Mouse (Mus musculus): ENCODE measurements around the gene AL732309.1. TPM values are rescaled to one million over a fixed set of nuclear protein-coding genes. Genes with fewer than 3 reads are reported as not detected.

The AL732309.1 gene
- polyA plus RNA-seq, 1 experiment from 2014 or later = 6.8 TPM

- Histone ChIP-seq H3K4me3 (peak overlapping the region; percentile 69), H3K27me3 (no peaks in the 10 kb centered on the region), H3K9me3 (no peaks in the 10 kb centered on the region), H3K4me2 (replicated peaks) (peak overlapping the region; percentile 81), H3K9ac (replicated peaks) (peak overlapping the region; percentile 69), H3K36me3 (peaks cover 4% of the 10 kb centered on the region; the same call in 1 of the 2 replicates), H3K4me1 (peaks cover 24% of the 10 kb centered on the region), H3K27ac (replicated peaks) (peak overlapping the region; percentile 90)
- WGBS = 3% methylated on average over 52 of the region's 53 CpGs
- no peak for ATAC-seq (replicated peaks)
These were observed 22.8 kb downstream of the AL732309.1 start for GRCm38 (mm10) chr2:25223681-25224491.

GRCm38 (mm10) chr2:25221331-25221772 lies 25.3 kb downstream of the AL732309.1 start:
- H3K4me1 ChIP-seq = peaks cover 17% of the 10 kb centered on the region
- H3K9ac ChIP-seq (replicated peaks) = no peak overlapping the region
- H3K9me3 ChIP-seq = no peaks in the 10 kb centered on the region
- ATAC-seq (replicated peaks) = no peak
- H3K4me2 ChIP-seq (replicated peaks) = no peak overlapping the region
- no peak overlapping the region for H3K27ac ChIP-seq (replicated peaks)
- H3K4me3 ChIP-seq = no peak overlapping the region
- no peaks in the 10 kb centered on the region for H3K27me3 ChIP-seq
- WGBS = 78% methylated on average over 5 of the region's 5 CpGs
- H3K36me3 ChIP-seq = peaks cover 4% of the 10 kb centered on the region; the same call in 1 of the 2 replicates

DNA sequence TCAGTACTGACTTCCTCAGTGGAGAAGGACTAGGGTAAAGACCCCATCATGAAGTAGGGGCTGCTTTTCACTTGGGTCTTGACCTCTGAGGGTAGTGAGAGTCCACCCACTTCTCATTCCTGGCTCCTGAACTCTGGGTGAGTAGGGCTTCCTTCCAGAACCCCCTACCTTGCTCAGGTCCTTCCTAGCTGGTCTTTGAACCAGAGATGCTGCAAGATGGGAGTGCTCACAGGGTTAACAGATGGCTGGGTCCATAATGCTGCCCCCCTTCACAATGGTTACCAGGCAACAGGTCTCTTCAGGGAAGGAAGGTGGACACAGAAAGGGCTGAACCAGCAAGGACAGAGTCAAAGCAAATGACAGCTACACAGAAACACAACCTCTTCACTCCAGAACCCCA lies 28.2 kb downstream of the AL732309.1 start, which contains the start of gene Fam166a:
Gene Fam166a (plus strand): TSS at position 301 of the 400 bp plus-strand sequence.
- Histone ChIP-seq H3K4me3 (no peak within 1 kb of the TSS), H3K9me3 (no peaks in the 10 kb centered on the region), H3K9ac (replicated peaks) (no peak within 1 kb of the TSS), H3K4me1 (peaks cover 4% of the 10 kb centered on the region), H3K27me3 (no peaks in the 10 kb centered on the region), H3K36me3 (peaks cover 4% of the 10 kb centered on the region; the same call in 1 of the 2 replicates), H3K4me2 (replicated peaks) (no peak within 1 kb of the TSS), H3K27ac (replicated peaks) (no peak within 1 kb of the TSS)
- no peak for ATAC-seq (replicated peaks)

DNA sequence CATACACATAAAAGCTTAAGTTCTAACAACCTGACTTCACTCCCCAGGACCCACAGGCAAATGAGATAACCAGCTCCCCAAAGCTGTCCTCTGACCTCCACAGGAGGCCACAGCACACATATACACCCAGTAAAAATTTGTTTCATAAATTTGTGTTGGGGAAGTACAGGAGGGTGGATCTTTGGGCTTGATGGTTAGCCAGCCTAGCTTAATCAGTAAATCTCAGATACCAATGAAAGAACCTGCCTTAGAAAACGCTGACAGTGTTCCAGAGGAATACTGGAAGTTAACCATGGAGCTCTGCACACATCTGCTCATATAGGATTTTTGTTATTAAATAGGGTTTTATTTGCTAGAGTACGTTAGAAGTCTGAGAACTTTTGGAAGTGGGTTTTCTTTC lies 29.0 kb downstream of the AL732309.1 start:
- Histone ChIP-seq H3K9ac (replicated peaks) (no peak overlapping the region), H3K27me3 (no peaks in the 10 kb centered on the region), H3K27ac (replicated peaks) (no peak overlapping the region), H3K36me3 (peaks cover 4% of the 10 kb centered on the region; the same call in 1 of the 2 replicates), H3K4me1 (no peaks in the 10 kb centered on the region), H3K4me2 (replicated peaks) (no peak overlapping the region), H3K9me3 (no peaks in the 10 kb centered on the region), H3K4me3 (no peak overlapping the region)
- no peak for ATAC-seq (replicated peaks)
- 65% methylated on average over 2 of the region's 2 CpGs for WGBS

DNA sequence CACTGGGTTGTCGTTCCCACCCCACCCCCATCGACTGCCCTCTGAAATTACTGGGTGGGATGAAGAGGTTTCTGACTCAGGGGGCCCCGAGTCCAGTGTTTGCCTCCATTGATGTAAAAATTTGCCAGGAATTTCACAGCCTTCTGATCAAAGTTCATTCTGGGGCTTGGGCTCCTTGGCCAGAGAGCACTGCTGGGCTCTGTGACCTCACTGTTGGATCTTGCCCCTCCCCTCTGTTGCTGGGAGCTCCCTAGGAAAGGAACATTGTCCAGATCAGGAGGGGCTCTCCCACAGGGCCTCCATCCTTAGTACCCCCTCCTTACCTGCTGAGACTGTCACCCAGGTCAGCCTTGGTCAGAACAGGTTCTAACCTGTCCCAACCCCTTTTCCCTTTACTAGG lies 32.2 kb downstream of the AL732309.1 start, which contains the start of gene Stpg3:
Gene Stpg3 (minus strand): TSS at position 194 of the 400 bp plus-strand sequence.
- Histone ChIP-seq H3K4me3 (no peak within 1 kb of the TSS), H3K4me1 (peaks cover 15% of the 10 kb centered on the region), H3K36me3 (no peaks in the 10 kb centered on the region), H3K4me2 (replicated peaks) (no peak within 1 kb of the TSS), H3K27ac (replicated peaks) (no peak within 1 kb of the TSS), H3K27me3 (no peaks in the 10 kb centered on the region), H3K9me3 (no peaks in the 10 kb centered on the region), H3K9ac (replicated peaks) (no peak within 1 kb of the TSS)
- 64% methylated on average over 3 of the region's 3 CpGs for WGBS
- no peak for ATAC-seq (replicated peaks)

- 70% methylated on average over 23 of the region's 23 CpGs for WGBS
- Histone ChIP-seq H3K4me3 (no peak overlapping the region), H3K9me3 (no peaks in the 10 kb centered on the region), H3K4me1 (peaks cover 25% of the 10 kb centered on the region), H3K4me2 (replicated peaks) (no peak overlapping the region), H3K36me3 (no peaks in the 10 kb centered on the region), H3K27me3 (no peaks in the 10 kb centered on the region), H3K27ac (replicated peaks) (no peak overlapping the region), H3K9ac (replicated peaks) (no peak overlapping the region)
- no peak for ATAC-seq (replicated peaks)
These were observed 33.3 kb downstream of the AL732309.1 start for GRCm38 (mm10) chr2:25213266-25213865.

GRCm38 (mm10) chr2:25211121-25211670 lies 35.5 kb downstream of the AL732309.1 start, which contains the start of gene Nelfb:
TSS of gene Nelfb (minus strand) at chr2:25211489.
- ATAC-seq (replicated peaks) = peak; percentile 91
- Histone ChIP-seq H3K4me1 (peaks cover 27% of the 10 kb centered on the region), H3K4me2 (replicated peaks) (peak within 1 kb of the TSS; percentile 64), H3K4me3 (peak within 1 kb of the TSS; percentile 61), H3K36me3 (peaks cover 7% of the 10 kb centered on the region; the same call in 1 of the 2 replicates), H3K9ac (replicated peaks) (peak within 1 kb of the TSS; percentile 78), H3K9me3 (no peaks in the 10 kb centered on the region), H3K27me3 (no peaks in the 10 kb centered on the region), H3K27ac (replicated peaks) (peak within 1 kb of the TSS; percentile 81)
- WGBS = under 1% methylated on average over 44 of the region's 44 CpGs

DNA sequence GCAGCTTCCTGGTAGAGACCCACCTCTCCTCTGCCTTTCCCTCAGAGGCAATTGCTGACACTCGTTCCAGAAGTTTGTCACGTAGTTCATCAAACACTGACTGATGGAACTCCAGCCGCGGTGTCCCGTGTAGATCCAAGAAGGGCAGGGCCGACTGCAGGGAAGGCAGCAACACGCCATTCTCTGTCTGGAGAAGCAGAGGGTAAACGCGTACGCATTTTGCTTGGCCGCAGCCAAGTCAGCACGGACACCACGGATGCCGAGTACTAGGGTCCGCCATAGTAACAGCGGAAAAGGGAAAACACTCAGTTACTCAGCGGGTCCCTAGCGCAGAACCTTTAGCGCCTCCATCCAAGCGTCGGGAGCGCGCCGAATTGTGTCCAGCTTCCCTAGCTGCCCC lies 36.0 kb downstream of the AL732309.1 start:
- Histone ChIP-seq H3K27me3 (no peaks in the 10 kb centered on the region), H3K27ac (replicated peaks) (peak overlapping the region; percentile 81), H3K4me1 (peaks cover 27% of the 10 kb centered on the region), H3K9ac (replicated peaks) (peak overlapping the region; percentile 78), H3K4me2 (replicated peaks) (peak overlapping the region; percentile 64), H3K9me3 (no peaks in the 10 kb centered on the region), H3K4me3 (peak overlapping the region; percentile 61), H3K36me3 (peaks cover 12% of the 10 kb centered on the region)
- WGBS = under 1% methylated on average over 24 of the region's 24 CpGs
- ATAC-seq (replicated peaks) = peak; percentile 47

DNA sequence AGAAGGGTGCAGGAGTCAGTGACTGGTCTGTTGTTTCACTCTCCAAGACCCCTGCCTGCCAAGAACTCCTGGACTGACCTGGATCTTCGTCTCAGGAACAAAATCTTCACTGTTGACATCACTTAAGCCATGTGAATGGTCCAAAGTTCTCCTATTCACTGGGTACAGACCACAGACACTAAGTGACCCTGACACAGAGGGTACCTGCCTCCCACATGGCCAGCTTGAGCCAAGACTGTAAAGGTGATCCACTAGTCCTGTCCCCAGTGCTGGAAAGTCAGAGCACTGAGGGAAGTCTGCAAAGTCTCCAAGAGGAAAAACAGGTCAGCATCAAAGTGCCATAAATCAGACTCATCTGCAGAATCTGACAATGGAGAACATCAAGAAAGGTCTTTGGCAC lies 39.1 kb downstream of the AL732309.1 start:
- peaks cover 27% of the 10 kb centered on the region for H3K4me1 ChIP-seq
- no peak overlapping the region for H3K9ac ChIP-seq (replicated peaks)
- H3K36me3 ChIP-seq = peaks cover 40% of the 10 kb centered on the region
- no peak overlapping the region for H3K4me3 ChIP-seq
- no peak for ATAC-seq (replicated peaks)
- H3K27me3 ChIP-seq = no peaks in the 10 kb centered on the region
- 76% methylated on average over 1 of the region's 1 CpGs for WGBS
- H3K9me3 ChIP-seq = no peaks in the 10 kb centered on the region
- H3K27ac ChIP-seq (replicated peaks) = no peak overlapping the region
- H3K4me2 ChIP-seq (replicated peaks) = no peak overlapping the region

DNA sequence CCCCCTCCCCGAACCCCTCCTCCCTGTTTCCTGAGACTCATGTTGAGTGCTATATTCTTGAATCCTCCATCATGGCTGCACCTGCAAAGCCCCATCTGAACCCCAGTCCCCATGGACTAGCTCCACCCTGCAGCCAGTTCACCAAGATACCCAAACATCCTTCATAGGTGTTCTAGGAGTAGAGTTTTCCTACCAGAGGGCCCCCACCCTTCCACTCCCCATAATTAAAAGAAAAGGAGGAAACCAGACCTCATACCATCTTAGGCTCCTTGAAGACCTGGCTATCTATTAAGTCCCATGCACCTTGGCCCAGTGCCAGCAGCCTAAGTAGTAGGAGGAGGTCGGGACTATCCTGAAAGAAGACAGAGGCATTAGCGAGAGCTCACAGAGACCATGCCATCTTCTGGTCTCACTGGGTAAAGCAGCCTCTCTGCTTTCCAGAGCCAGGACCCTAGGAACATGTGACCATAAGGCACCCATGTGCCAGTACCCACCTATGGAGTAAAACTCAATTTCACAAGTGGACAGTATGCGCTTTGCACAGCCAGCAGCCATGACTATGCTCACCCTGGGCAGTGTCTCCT lies 42.9 kb downstream of the AL732309.1 start:
- H3K36me3 ChIP-seq = peaks cover 73% of the 10 kb centered on the region
- H3K27ac ChIP-seq (replicated peaks) = no peak overlapping the region
- H3K4me1 ChIP-seq = peaks cover 5% of the 10 kb centered on the region
- no peak overlapping the region for H3K4me3 ChIP-seq
- WGBS = 62% methylated on average over 4 of the region's 4 CpGs
- no peaks in the 10 kb centered on the region for H3K9me3 ChIP-seq
- no peaks in the 10 kb centered on the region for H3K27me3 ChIP-seq
- H3K9ac ChIP-seq (replicated peaks) = no peak overlapping the region
- no peak; the same call in 1 of the 2 replicates for ATAC-seq (replicated peaks)
- H3K4me2 ChIP-seq (replicated peaks) = no peak overlapping the region

DNA sequence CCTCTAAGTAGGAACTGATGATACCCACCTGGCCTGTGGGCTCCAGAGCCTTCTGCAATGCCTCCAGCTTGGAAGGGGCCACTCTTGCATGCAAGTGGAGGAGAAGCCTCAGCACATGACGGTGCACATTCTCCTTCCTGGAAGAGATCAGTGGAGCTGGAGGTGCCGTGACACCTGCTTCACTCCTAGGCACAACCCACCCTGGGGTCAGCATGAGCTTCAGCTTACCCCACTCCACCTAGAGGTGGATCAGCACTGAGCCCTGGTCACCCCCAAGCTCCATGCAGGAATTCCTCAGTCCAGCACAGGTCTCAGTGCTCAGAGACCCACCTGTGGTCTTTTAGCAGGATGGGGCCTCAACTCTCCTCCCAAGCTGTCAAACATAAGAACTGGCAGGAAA lies 46.0 kb downstream of the AL732309.1 start:
- peaks cover 60% of the 10 kb centered on the region for H3K36me3 ChIP-seq
- WGBS = 83% methylated on average over 2 of the region's 2 CpGs
- no peak for ATAC-seq (replicated peaks)

GRCm38 (mm10) chr2:25197946-25198345 lies 48.7 kb downstream of the AL732309.1 start:
- Histone ChIP-seq H3K4me2 (replicated peaks) (no peak overlapping the region), H3K4me1 (0 out of 2 replicates have a peak, but pooled peaks cover 3% of the 10 kb centered on the region)
- no peak for ATAC-seq (replicated peaks)

More for the DNA sequence above, 46.0 kb downstream of the AL732309.1 start:
- Histone ChIP-seq H3K9me3 (no peaks in the 10 kb centered on the region), H3K4me3 (no peak overlapping the region), H3K4me1 (no peaks in the 10 kb centered on the region), H3K9ac (replicated peaks) (no peak overlapping the region), H3K27ac (replicated peaks) (no peak overlapping the region), H3K4me2 (replicated peaks) (no peak overlapping the region), H3K27me3 (peaks cover 12% of the 10 kb centered on the region)

More at GRCm38 (mm10) chr2:25197946-25198345, 48.7 kb downstream of the AL732309.1 start:
- Histone ChIP-seq H3K4me3 (no peak overlapping the region), H3K36me3 (peaks cover 36% of the 10 kb centered on the region), H3K27ac (replicated peaks) (no peak overlapping the region), H3K9ac (replicated peaks) (no peak overlapping the region), H3K27me3 (peaks cover 29% of the 10 kb centered on the region), H3K9me3 (no peaks in the 10 kb centered on the region)
